In genomic region chr1:169840948-169841347, GRCm38 (mm10) we compare ENCODE assay signal across 18 mouse cellular contexts.
"Had no signal": no experiment of that assay in that cellular context is flagged by ENCODE, and none has a peak within 500 bp of the region (broad histone marks: within the 10 kb centered on the region; RNA-seq: fewer than 3 reads in every experiment).

No protein-coding gene starts in this region.

- ATAC-seq: midbrain, embryonic 16.5 days had no signal

- H3K27ac ChIP-seq: midbrain, embryonic 10.5 days; midbrain, embryonic 12.5 days; neural tube, embryonic 13.5 days; neural tube, embryonic 15.5 days had no signal

- H3K4me3 ChIP-seq: midbrain, embryonic 10.5 days; midbrain, embryonic 12.5 days; myocyte; neural tube, embryonic 13.5 days; neural tube, embryonic 15.5 days had no signal

- DNase-seq: lung, embryonic 14.5 days; lung, postnatal 10 days; lung, postnatal 4 days; midbrain, embryonic 14.5 days; retina, postnatal 1 day; right cerebral cortex, adult 18-20 months; right cerebral cortex, postnatal 25 days; right cerebral cortex, postnatal 4 days; spleen, adult 18-20 months; thymus, adult 18-20 months; thymus, postnatal 14 days; thymus, postnatal 36 days had no signal

- H3K27me3 ChIP-seq: midbrain, embryonic 12.5 days; neural tube, embryonic 13.5 days; neural tube, embryonic 15.5 days had no signal

- H3K4me2 ChIP-seq: lung, embryonic 14.5 days; midbrain, embryonic 12.5 days; neural tube, embryonic 13.5 days; neural tube, embryonic 15.5 days had no signal

- H3K9ac ChIP-seq: lung, embryonic 14.5 days; midbrain, embryonic 12.5 days; neural tube, embryonic 13.5 days; neural tube, embryonic 15.5 days had no signal

- H3K9me3 ChIP-seq: midbrain, embryonic 10.5 days; midbrain, embryonic 12.5 days; neural tube, embryonic 13.5 days; neural tube, embryonic 15.5 days had no signal

- H3K36me3 ChIP-seq: midbrain, embryonic 10.5 days; midbrain, embryonic 12.5 days; neural tube, embryonic 13.5 days; neural tube, embryonic 15.5 days had no signal

- H3K4me1 ChIP-seq: midbrain, embryonic 12.5 days; neural tube, embryonic 13.5 days; neural tube, embryonic 15.5 days had no signal
